Mouse (Mus musculus) liver, embryonic 13.5 days (tissue): ENCODE measurements at regions not wholly inside any gene's neighbourhood (a gene's known extent, or its start where the extent isn't known, plus 50 kb on each side); places are given as distances from the start of the nearest gene placed in this dataset.

ENCODE experiments used
- ATAC-seq: fragments of 200-750 bp; cut with Nextera tagmentation; 2 replicates; pipeline ENCODE4 v1.8.0; 2017; ENCODE audit warnings: low read depth, mild to moderate bottlenecking, moderate number of reproducible peaks, moderate library complexity
- DNase-seq: peaks from one replicate; pipeline ENCODE4 v3.0.0; 2022
- H3K27ac ChIP-seq: fragments of 300-500 bp; sonication (generic); 2 replicates; pipeline ENCODE4 v1.5.1; 2015; ENCODE audit warnings: moderate library complexity, mild to moderate bottlenecking, inconsistent platforms
- H3K27me3 ChIP-seq: fragments of 300-500 bp; sonication (generic); 2 replicates; pipeline ENCODE4 v1.6.1; 2015; ENCODE audit warnings: mild to moderate bottlenecking, inconsistent platforms
- H3K36me3 ChIP-seq: fragments of 300-500 bp; sonication (generic); 2 replicates; pipeline ENCODE4 v1.6.1; 2015; ENCODE audit warnings: mild to moderate bottlenecking, inconsistent platforms
- H3K4me1 ChIP-seq: fragments of 300-500 bp; sonication (generic); replicated peaks from 2 replicates; pipeline ENCODE4 v1.6.1; 2015; ENCODE audit warnings: inconsistent platforms
- H3K4me2 ChIP-seq: fragments of 300-500 bp; sonication (generic); 2 replicates; pipeline ENCODE4 v1.6.1; 2015; ENCODE audit warnings: inconsistent platforms, mild to moderate bottlenecking, moderate library complexity
- H3K4me3 ChIP-seq: fragments of 300-500 bp; sonication (generic); replicated peaks from 2 replicates; pipeline ENCODE4 v1.5.1; 2015; ENCODE audit warnings: mild to moderate bottlenecking, inconsistent platforms
- H3K9ac ChIP-seq: fragments of 300-500 bp; sonication (generic); 2 replicates; pipeline ENCODE4 v1.6.1; 2015; ENCODE audit warnings: mild to moderate bottlenecking, inconsistent platforms
- H3K9me3 ChIP-seq: fragments of 300-500 bp; sonication (generic); replicated peaks from 2 replicates; pipeline ENCODE4 v1.6.1; 2016; ENCODE audit warnings: inconsistent platforms
- WGBS: fragments of 180-500 bp; shearing (Covaris S2); methylation state at CpG from one replicate; pipeline ENCODE4 v1.1.7; 2015; ENCODE audit not compliant: insufficient replicate concordance; 5-methylcytosine and 5-hydroxymethylcytosine counted together

DNA sequence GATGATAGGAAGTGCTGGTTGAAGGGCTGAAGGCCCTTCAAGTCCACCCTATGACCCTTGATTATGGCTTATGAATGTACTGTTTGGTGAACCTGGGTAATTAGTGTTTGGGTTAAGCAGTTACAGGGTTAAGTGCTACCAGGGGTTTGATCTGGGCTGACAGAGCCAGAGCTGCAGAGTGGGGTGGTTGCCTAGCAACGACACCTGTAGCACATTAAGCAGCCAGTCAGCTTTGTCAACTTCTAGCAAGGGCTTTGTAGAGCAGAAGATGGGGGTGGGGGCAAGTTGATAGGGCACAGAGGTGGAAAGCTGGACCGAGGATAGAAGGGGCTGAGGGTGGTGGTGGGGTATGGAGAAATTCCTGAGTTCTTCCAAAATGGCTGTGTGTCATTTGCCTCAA is 177.0 kb upstream of the Cadm1 start:
- ATAC-seq: no peak

DNA sequence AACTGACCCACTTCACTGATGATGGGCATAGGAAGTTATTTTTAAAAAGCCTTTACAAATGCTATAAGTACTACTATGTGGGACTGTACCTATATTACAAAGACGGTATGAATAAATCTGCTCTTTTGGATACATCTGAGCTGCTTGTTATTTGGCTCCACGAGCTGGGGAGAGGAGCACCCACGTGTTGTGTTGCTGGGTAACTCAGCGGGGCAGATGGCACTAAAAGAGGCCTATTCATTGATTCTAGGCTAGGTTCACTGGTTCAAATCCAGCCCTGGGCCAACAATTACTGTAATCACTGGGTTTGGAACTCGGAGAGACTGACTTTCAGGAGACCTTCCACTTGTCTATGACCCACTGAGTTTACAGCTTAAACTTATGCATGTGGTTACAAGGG is 176.0 kb upstream of the Cadm1 start:
- ATAC-seq (no peak), DNase-seq (no peak)
- H3K27ac ChIP-seq: no peak overlapping the region
- no peaks in the 10 kb centered on the region for H3K9me3 ChIP-seq
- H3K27me3 ChIP-seq: no peaks in the 10 kb centered on the region
- H3K9ac ChIP-seq: no peak overlapping the region
- no peak overlapping the region for H3K4me2 ChIP-seq
- no peaks in the 10 kb centered on the region for H3K36me3 ChIP-seq
- H3K4me3 ChIP-seq: no peak overlapping the region
- WGBS: 56% methylated on average over 5 of the region's 5 CpGs
- no peaks in the 10 kb centered on the region for H3K4me1 ChIP-seq

More for the DNA sequence above, 177.0 kb upstream of the Cadm1 start:
- Histone ChIP-seq H3K27me3 (no peaks in the 10 kb centered on the region), H3K36me3 (no peaks in the 10 kb centered on the region), H3K4me2 (no peak overlapping the region), H3K27ac (no peak overlapping the region), H3K4me1 (no peaks in the 10 kb centered on the region), H3K4me3 (no peak overlapping the region), H3K9ac (no peak overlapping the region), H3K9me3 (no peaks in the 10 kb centered on the region)
- no peak for DNase-seq
- 18% methylated on average over 2 of the region's 2 CpGs for WGBS

DNA sequence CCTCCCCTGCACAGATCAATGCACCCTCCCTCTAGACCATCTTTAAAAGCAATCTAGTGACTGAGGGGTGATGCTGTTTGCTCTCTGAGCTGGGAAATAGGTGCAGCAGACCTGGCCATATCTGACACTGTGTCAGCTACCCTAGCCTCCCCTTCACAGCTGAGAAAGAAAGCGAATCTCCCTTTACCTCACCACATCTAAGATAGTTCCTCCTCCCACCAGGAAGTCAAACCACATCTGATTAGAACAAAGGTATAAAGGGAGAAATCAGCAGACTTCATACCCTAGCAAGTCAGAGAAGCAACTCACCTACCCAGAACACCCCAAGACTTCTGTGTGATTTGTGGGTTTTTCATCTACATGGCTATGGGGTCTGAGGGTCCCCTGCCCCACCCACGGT is 175.6 kb upstream of the Cadm1 start:
- 47% methylated on average over 2 of the region's 2 CpGs for WGBS
- no peaks in the 10 kb centered on the region for H3K9me3 ChIP-seq
- no peak overlapping the region for H3K4me2 ChIP-seq
- no peak overlapping the region for H3K9ac ChIP-seq
- DNase-seq (no peak), ATAC-seq (no peak)
- no peaks in the 10 kb centered on the region for H3K27me3 ChIP-seq
- H3K36me3 ChIP-seq: no peaks in the 10 kb centered on the region
- H3K27ac ChIP-seq: no peak overlapping the region
- no peaks in the 10 kb centered on the region for H3K4me1 ChIP-seq
- no peak overlapping the region for H3K4me3 ChIP-seq

DNA sequence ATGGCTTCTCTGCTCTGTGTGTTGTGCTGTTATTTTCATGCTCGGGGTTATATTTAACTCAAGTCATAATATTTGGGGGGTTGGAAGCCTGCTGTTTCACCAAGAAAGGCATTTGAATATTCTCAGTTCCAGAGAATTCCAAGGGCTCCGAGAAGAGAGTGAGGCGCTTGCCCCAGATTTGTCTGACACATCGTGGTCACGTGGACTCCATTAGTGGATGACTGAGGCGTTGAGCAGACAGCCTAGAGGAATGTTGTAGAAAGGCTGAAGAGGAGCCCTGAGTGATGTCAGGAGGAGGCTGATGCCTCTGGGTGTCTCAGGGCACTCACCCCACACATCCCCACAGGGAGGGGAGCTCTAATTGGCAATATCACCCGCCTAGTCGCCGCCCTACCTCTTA is 175.1 kb upstream of the Cadm1 start:
- no peak for DNase-seq
- no peak overlapping the region for H3K9ac ChIP-seq
- H3K4me1 ChIP-seq: no peaks in the 10 kb centered on the region
- H3K4me3 ChIP-seq: no peak overlapping the region
- H3K27ac ChIP-seq: no peak overlapping the region
- no peak for ATAC-seq
- no peaks in the 10 kb centered on the region for H3K36me3 ChIP-seq
- no peaks in the 10 kb centered on the region for H3K27me3 ChIP-seq
- 62% methylated on average over 9 of the region's 9 CpGs for WGBS
- no peaks in the 10 kb centered on the region for H3K9me3 ChIP-seq
- H3K4me2 ChIP-seq: no peak overlapping the region

DNA sequence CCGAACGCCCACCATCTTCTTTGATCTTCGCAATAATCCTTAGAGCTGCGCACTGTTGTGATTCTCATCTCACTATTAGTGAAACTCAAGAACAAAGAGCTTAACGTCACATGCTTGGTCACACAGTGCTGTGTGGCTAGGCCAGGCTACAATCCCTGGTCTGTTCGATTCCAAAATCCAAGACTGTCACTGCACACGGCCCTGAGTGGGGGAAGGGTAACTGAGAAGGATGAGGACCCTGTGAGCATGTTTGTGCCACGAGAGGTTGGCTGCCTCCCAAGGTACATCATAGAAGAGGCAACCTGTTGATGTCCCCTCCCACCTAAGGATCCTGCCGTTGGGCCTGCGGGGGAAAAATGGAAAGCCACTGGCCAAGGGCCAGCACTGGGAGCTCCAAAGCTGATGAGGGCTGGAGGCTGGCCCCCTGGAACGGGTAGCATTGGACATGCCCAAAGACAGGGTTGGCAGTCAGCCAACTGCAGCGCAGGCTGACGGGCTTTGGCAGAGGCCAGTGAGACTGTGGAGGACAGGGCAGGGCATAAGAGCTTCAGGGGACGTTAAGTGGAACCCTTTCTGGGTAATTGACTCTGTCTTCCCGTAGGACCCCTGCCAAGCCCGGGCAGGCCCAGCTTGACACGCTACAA is 172.1 kb upstream of the Cadm1 start:
- ATAC-seq: no peak
- 67% methylated on average over 17 of the region's 17 CpGs for WGBS

DNA sequence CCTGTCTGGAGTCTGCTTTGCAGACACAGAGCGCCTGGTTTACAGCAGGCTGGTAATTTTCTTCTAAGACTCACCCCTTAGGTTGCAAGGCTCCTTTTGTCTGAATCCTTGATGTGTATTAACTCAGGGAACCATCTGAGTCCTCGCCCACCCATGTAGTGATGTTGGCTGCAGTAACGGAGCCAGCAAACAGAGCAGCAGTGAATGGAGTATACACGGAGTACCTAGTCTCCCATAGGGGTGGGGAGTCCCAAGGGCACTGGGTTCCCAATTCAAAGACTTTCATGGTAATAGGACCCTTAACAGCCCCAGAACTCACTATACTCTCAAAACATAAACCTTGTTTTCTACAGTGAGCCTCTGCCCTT is 171.6 kb upstream of the Cadm1 start:
- Histone ChIP-seq H3K9ac (no peak overlapping the region), H3K9me3 (no peaks in the 10 kb centered on the region), H3K4me3 (no peak overlapping the region), H3K27ac (no peak overlapping the region), H3K27me3 (no peaks in the 10 kb centered on the region), H3K4me1 (no peaks in the 10 kb centered on the region), H3K36me3 (no peaks in the 10 kb centered on the region), H3K4me2 (no peak overlapping the region)
- DNase-seq (no peak), ATAC-seq (no peak)
- WGBS: 61% methylated on average over 4 of the region's 4 CpGs

More for the DNA sequence above, 172.1 kb upstream of the Cadm1 start:
- H3K27ac ChIP-seq: no peak overlapping the region
- DNase-seq: no peak
- no peak overlapping the region for H3K4me2 ChIP-seq
- H3K27me3 ChIP-seq: no peaks in the 10 kb centered on the region
- no peak overlapping the region for H3K9ac ChIP-seq
- H3K36me3 ChIP-seq: no peaks in the 10 kb centered on the region
- no peaks in the 10 kb centered on the region for H3K9me3 ChIP-seq
- H3K4me1 ChIP-seq: no peaks in the 10 kb centered on the region
- H3K4me3 ChIP-seq: no peak overlapping the region

DNA sequence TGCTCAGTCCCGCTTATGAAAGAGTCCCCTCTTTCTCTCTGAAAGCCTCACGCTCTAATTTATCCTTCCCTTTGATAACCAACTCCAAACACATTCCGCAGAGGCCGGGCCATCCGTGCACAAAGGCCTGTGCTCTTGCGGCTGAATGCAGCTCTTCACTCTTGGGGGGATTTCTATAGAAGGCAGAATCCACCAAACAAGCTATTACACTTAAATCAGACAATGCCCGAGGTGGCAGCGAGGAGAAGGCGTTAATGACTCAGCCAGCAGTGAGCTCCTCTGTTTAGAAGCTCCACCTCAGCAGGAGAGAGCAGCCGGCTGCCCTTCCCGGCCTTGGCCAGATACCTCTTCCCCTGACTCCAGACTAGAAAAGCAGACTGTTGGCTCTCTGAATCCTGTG is 166.9 kb upstream of the Cadm1 start:
- Histone ChIP-seq H3K27me3 (peaks cover 13% of the 10 kb centered on the region), H3K36me3 (no peaks in the 10 kb centered on the region), H3K4me1 (no peaks in the 10 kb centered on the region), H3K9ac (no peak overlapping the region), H3K4me3 (no peak overlapping the region), H3K4me2 (no peak overlapping the region), H3K27ac (no peak overlapping the region), H3K9me3 (no peaks in the 10 kb centered on the region)
- 43% methylated on average over 11 of the region's 11 CpGs for WGBS
- DNase-seq (no peak), ATAC-seq (no peak)

DNA sequence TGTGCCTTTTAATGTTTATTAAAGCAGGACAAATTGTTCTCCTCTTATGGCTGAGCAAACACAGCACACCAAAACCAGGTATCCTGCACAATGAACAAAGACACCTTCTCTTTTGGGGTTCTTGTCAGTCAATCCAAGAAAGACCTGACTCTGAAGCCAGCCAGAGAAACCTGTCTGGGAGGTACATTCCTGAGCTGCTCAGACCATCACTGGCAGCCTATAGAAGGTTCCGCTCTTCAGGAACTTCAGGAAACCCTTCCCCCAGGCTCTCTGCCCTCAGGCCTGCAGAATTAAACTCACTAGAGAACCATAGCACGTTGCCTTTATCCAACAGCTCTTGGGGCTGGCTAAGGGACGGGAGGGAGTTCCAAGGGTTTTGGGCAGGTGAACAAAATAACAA is 165.2 kb upstream of the Cadm1 start:
- H3K4me1 ChIP-seq: 0 out of 2 replicates have a peak, but pooled peaks cover 2% of the 10 kb centered on the region
- ATAC-seq (no peak), DNase-seq (no peak)
- H3K36me3 ChIP-seq: no peaks in the 10 kb centered on the region
- no peak overlapping the region for H3K4me3 ChIP-seq
- H3K27ac ChIP-seq: no peak overlapping the region
- no peak overlapping the region for H3K4me2 ChIP-seq
- peaks cover 25% of the 10 kb centered on the region for H3K27me3 ChIP-seq
- WGBS: 56% methylated on average over 3 of the region's 3 CpGs
- H3K9ac ChIP-seq: no peak overlapping the region
- no peaks in the 10 kb centered on the region for H3K9me3 ChIP-seq

DNA sequence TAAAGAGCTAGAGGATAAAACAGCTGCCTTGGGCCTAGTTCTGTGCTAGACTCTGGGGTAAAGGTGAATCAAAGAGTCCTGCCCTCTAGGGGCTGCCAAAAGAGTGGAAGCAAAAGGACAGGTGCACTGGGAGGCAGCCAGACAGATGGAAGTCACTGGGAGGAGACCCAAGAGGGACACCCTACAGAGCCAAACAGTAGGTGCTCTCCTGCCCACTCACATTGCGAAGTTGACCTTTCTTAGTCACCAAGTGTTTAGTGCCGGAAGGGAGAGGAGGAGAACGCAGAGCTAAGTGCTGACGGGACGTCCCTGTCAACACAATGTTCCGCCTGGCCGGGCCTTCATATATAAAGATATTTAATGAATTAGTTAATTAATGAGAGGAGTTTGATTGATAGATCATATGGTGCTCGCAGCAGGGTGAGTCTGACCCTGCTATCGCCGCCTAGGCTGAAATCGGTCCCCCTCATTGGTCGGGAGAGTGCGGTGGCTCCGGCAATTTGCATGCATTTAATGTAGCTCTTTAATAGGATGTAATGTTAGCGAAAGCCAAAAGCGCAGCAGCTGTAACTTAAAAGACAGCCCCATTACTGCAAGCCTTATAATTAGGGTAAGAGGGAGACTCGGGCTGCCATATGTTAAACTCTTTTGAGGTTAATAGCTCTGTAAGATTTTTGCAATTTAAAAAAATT is 162.6 kb upstream of the Cadm1 start:
- Histone ChIP-seq H3K4me1 (0 out of 2 replicates have a peak, but pooled peaks cover 2% of the 10 kb centered on the region), H3K9me3 (no peaks in the 10 kb centered on the region), H3K36me3 (no peaks in the 10 kb centered on the region), H3K27ac (no peak overlapping the region), H3K4me3 (peak overlapping the region; percentile 14; the same call in 1 of the 2 replicates), H3K27me3 (peaks cover 25% of the 10 kb centered on the region), H3K9ac (no peak overlapping the region), H3K4me2 (peak overlapping the region; percentile 42)
- DNase-seq (no peak), ATAC-seq (no peak)
- 27% methylated on average over 17 of the region's 17 CpGs for WGBS

DNA sequence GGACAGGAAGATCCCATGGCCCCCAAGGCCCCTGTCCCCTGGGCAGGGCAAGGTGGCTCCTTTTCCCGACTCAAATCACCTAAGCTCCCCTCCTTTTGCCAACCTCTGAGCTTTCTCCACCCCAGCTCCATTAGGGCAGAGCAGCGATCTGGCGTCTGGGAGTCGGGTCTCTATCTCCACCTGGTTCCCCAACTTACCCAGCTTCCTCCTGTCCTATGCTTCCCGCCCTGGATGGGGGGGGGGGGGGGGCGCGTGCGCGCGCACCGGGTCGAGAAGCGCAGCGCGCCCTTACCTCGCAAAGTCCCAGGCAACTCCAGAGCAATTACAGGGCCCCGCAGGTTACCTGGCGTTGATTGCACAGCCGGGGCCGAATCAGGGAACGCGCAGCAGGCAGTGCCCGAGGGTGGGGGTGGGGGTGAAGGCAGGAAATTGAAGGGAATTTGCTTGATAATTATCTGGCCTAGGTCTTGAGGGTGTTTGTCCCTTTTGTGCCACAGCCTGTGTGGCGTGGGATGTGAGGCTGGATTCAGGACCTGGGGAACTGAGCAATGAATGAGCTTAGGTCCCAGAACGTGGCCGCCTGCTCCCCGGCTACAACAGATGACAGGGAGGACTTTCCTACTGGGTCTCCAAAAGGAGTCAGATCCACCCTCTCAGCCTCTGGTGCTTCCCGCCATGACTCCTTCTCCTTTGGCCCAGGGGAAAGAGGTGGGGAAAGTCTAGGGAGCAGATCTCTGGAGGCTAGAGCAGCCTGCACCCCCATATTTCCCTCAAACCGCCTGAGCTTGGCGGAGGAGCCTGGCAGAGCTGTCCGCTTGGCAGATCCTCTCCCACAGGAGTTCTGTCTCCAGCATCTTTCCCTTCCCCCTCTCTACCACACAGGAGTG is 161.7 kb upstream of the Cadm1 start:
- 9% methylated on average over 20 of the region's 31 CpGs for WGBS
- ATAC-seq: peak; percentile 15; the same call in 1 of the 2 replicates

DNA sequence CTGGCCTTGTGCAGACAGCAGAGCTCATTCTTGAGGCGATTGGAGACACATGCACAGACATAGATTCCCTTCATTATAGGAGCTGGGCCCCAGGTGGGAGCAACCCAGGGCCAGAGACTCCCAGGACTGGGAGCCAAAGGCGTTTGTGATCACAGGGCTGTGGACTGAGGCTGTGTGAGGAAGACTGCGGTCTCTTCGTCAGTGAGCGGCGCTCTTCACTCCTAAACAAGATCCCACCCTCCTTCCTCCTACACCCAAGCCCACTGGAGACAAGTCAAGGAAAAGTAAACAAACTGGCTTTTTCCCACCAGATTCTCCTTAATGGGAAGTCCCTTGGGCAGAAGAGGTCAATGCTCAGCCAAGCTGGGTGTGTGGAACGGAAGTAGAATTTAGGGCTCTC is 157.7 kb upstream of the Cadm1 start:
- H3K9me3 ChIP-seq: no peaks in the 10 kb centered on the region
- H3K36me3 ChIP-seq: no peaks in the 10 kb centered on the region
- H3K27ac ChIP-seq: no peak overlapping the region
- ATAC-seq (no peak), DNase-seq (no peak)
- 0 out of 2 replicates have a peak, but pooled peaks cover 2% of the 10 kb centered on the region for H3K4me1 ChIP-seq
- H3K4me3 ChIP-seq: no peak overlapping the region
- H3K27me3 ChIP-seq: peaks cover 20% of the 10 kb centered on the region
- 71% methylated on average over 7 of the region's 7 CpGs for WGBS
- H3K4me2 ChIP-seq: no peak overlapping the region
- no peak overlapping the region for H3K9ac ChIP-seq

More for the DNA sequence above, 161.7 kb upstream of the Cadm1 start:
- Histone ChIP-seq H3K4me1 (0 out of 2 replicates have a peak, but pooled peaks cover 2% of the 10 kb centered on the region), H3K4me3 (peak overlapping the region; percentile 14; the same call in 1 of the 2 replicates), H3K4me2 (peak overlapping the region; percentile 42), H3K9ac (no peak overlapping the region), H3K9me3 (no peaks in the 10 kb centered on the region), H3K36me3 (no peaks in the 10 kb centered on the region), H3K27me3 (peaks cover 25% of the 10 kb centered on the region), H3K27ac (no peak overlapping the region)
- no peak for DNase-seq
